Mouse (Mus musculus): ENCODE measurements around the gene Zfp536.
A peak's percentile ranks its signal among the peaks of the same experiment; 100 is the strongest.

The Zfp536 gene

GRCm38 (mm10) chr7:37773312-37773702, at the start of gene Zfp536:
Zfp536 (minus strand) TSS chr7:37773641.
- DNase-seq = peak; percentile 51 to 68

DNA sequence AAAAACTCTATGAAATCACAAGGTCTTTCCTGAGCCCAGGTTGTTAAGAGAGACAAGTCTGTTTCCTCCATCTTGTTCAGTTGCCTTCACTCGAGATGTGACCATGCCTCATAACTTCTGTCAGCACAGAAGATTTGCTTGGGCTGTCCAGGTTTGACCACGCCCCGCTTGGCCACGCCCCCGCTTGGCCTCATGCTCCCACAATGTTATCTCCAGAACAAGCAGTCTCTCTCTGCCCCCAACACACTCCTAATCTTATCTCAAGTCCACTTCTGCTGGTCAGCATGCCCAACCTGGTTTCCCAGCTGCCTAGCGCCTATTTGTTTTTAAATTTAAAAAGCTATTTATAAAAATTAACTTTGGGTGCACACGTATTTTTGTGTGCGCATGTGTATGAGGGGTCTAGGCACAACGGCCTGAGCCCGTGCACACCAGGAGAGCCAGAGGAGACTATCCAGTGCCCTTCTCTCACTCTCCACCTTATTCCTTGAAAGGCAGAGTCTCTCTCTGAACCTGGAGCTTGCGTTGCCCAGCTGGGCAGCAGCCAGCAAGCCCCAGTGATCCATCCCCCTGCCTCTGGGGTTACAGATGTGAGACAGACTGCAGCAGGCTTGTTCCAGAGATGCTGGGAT, 47.3 kb upstream of the Zfp536 start:
- no peak for DNase-seq

- DNase-seq = no peak
Measured at GRCm38 (mm10) chr7:37818631-37819340, 45.3 kb upstream of the Zfp536 start.

GRCm38 (mm10) chr7:37816901-37817300, 43.5 kb upstream of the Zfp536 start:
- DNase-seq = no peak

DNA sequence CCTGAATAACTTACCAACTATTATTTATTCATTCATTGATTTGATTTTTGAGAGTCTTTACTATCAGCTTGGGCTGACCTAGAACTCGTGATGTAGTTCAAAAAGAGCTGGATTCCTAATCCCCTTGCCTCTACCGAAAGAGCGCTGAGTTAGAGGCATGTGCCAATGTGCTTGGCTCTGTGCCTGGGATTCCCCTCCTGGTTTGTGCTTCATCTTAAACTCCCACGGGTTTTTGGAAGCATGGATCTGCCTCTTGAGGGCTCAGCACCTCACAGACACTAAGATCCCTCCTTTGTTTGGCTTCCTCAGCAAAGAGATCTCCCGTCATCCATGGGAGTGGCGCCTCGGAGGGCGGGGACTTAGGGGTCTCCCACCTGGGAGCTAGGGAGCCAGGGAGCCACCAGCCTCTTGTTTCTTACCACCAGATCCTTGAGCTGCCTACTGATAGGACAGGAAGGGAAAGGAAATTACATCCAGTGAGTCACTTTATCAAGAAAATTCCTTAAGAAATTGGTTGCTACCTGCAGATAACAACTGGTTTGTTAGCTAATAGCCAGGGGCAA, 41.5 kb upstream of the Zfp536 start:
- no peak for DNase-seq

DNA sequence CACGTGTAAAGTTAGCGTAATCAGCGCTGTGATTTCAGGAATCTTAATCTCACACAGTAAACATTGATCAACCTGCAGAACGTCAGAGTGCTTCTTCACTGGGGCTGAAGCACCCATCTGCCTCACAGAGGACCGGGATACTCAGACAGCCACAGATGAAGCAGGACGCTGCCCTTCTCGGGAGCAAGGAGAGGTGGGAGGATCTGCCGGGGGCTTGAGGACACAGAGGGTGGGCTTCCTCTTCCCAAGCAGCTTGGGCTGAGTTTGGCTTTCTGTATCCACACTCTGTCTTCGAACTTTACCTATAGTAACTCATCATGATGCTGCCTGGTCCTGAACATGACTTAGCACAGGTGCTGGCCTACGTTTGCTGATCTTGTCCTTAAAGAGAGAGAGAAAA, 40.2 kb upstream of the Zfp536 start:
- DNase-seq = no peak

DNA sequence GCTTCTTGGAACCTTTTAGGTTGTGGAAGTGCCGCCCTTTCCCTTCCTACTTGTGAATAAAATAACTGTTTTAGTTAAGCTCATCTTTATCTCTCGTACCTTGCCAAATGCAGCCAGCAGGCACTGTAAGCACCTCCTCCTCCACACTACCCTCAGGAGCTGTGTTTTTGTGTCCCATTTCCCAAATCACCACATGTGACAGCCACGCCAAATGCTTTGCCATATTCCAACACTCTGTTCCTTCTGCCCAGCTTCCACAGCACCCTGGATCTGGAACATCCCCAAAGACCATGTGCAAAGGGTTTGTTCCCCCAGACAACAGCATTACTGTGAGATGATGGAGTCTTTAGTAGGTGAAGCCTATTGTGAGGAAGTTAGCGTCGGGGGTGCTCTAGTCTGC, 36.5 kb upstream of the Zfp536 start:
- no peak for DNase-seq

GRCm38 (mm10) chr7:37809001-37809400, 35.6 kb upstream of the Zfp536 start:
- no peak for DNase-seq

DNA sequence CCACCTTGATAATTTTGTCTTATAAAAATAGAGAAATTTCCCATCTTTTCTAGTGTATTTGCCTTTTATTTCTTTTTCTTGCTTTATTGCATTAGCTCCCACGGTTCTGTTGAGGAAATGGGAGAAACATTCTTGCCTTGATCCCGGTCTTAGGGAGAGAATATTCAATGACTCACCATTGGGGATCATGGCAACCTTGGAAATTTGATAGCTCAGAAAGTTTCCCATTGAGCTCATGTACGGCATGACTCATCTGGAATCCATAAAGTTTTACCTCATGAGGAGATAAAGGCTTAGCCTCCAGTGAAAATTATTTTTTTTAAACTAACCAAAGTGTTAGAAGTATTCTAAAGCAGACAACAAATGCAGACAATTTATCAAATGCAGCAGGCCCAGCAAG, 27.7 kb upstream of the Zfp536 start:
- DNase-seq = no peak

DNA sequence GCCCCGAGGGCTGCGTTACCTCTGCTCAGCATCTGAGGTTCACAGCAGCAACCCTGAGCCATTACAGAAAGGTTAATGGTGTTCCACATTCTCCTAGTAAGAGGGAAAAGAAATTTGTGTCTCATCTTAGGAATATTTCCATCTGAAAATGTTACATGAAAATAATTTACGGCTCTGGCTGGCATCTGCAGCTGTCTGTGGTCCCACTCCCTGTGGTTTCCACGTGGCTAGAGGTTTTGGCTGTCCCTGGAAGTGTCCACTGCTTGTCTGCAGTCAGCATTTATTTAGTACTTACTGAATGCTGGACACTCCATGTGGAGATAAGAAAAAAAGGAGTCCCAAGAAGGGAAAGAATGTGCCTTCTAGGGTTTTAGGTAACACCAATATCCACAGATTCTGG, 15.3 kb upstream of the Zfp536 start:
- no peak for DNase-seq

DNA sequence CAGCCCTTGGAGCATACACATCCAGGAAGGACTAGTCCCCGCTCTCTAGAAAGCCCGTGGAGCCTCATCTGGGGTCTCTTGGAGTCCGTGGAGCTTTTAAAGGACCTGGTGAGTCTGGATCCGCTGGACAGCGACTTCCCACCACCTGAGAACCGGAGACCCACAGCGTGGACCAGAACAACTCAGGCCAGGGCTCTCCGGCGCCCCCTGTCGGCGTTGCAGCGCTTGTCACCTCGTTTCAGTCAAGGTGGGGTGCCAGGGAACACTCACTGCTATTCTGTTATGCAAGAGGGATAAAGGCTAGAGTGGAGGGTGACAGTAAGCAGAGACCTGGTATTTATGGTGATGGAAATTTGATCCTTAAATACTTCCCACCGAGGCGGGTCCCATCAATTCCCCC, 2.1 kb upstream of the Zfp536 start:
- peak; percentile 84 to 89 for DNase-seq

- DNase-seq = peak; percentile 23 to 40
Measured at GRCm38 (mm10) chr7:37774463-37774970, 1.1 kb upstream of the Zfp536 start.

GRCm38 (mm10) chr7:37773906-37774305, 465 bp upstream of the Zfp536 start:
- DNase-seq = no peak

DNA sequence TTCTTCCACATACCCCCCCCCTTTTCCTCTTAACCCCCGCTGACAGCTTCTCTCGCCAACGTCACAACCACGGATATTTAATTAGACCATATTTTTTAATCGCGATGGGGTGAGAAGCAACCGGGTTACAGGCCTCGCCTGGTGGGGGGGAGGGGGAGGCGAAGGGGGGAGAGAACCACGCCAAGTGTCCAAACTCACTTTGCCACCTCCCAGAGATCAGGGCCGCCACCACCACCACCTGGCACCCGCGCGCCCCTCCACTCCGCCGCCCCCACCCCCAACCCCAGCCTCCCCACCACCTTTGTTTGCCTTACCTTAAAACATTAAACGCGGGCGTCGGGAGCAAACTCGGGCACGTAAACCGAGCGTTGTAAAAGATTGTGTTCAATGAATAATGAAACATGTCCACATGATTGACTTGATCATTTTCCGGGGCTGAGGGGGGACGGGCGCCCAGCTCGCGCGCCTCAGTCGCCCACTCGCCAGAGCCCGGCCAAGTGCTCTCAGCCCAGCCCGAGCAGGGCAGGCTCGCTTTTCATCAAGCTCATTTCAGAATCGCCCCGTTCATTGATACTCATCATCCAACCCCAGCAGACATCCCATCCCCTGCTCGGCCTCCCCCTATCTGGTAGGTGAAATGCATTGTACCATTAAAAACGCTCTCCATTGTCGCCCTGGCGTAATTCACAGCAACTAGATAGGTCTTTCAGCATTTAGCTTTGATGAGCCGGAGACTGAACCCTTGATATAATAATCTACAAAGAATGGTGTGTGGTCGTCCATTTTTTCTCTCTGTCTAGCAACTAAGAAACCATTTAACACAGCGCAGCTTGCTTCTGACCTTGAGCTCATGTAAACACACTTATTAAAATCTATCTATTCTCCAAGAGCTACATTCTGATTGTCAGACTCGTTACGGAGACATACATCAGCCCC, 797 bp downstream of the Zfp536 start:
- DNase-seq = peak; percentile 64 to 72

DNA sequence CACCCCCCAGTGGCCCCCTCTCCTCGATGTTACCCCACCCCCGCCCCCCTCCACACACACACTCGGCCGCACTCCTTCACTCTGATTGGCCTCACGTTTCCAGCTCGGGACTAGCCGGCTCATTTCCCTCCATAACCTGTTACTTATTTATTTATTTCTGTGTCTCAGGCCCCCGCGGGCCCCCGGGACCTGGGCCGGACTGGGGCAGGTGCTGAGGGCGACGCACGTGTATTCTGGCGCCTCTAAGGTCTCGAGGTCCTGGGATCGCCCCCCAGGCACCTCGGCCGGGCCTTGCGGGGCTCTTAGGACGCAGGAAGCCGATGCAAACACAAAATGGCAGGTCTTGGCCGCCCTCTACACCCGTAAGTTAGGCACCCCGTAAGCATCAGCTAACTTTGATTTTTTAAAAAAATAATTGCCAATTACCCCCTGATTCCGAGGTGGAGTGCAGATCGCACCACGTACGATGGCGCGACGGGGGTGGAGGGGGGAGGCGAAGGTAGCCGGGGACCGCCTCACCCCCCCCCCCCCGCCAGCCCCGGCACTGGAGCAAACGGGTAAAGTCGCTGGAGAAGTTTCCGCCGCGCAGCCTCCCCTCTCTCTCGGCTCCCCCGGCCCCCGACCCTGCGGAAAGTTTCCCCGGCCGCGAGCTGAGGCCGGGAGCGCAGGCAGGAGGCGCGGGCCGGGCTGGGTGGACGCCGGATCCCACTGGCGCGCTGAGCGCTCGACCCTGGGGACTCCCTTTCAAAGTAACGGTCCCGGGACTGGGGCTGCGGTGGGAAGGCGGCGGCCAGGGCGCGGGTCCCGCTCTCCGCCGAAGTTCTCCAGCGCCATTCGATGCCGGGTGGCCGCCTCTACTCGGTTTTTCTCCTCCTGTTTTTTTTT, 1.7 kb downstream of the Zfp536 start:
- DNase-seq = peak; percentile 43 to 70

DNA sequence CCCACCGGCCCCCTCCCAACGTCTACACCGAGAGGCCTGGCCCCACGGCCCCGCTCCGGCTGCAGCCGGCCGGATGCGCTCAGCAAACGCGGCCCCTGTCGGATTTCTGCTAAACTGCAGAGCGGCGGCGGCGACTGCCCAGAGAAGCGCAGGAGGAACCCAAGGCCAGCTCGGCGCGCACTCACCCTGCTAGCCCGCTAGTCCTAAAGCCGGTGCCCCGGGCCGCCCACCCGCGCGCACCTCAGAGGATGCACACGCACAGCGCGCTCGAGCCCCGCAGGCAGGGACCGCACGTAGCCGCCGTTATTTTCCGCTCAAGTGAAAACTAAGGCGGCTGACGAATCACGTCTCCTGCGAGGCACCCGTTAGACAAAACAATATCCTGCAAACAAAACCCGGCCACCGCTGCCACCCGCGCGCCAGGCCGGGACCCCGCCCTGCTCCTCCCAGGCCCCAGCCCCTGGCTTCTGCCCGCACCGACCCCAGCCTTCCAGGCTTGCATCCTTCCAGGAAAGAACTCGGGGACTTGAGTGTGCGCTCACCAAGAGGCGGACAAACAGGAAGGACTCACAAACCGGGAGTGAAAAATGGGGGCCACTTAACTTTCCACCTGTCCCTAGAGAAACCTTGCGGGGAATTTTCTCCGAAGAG, 2.9 kb downstream of the Zfp536 start:
- DNase-seq = peak; percentile 90

GRCm38 (mm10) chr7:37769526-37770399, 3.7 kb downstream of the Zfp536 start:
- peak; percentile 32 to 47 for DNase-seq

DNA sequence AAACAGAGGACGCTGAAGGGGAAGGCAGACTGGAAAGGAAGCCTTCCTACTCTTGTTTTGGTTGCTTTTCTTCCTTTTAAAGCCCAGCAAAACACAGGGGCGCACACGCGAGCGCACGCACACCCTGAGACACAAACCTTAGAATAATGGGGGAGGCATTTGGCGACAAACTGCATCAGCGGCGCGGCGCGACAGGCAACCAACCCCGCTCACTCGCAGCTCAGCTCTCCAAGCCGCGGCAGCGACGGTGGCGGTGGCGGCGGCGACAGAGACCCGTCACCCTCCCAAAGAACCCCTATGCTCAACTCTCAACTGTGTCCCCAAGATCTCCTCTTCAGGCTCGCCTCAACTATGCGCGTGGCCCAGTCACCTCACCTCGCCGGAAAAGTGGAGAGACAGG, 4.4 kb downstream of the Zfp536 start:
- DNase-seq = peak; percentile 26 to 49

- no peak for DNase-seq
Measured at GRCm38 (mm10) chr7:37768310-37768940, 5.0 kb downstream of the Zfp536 start.

DNA sequence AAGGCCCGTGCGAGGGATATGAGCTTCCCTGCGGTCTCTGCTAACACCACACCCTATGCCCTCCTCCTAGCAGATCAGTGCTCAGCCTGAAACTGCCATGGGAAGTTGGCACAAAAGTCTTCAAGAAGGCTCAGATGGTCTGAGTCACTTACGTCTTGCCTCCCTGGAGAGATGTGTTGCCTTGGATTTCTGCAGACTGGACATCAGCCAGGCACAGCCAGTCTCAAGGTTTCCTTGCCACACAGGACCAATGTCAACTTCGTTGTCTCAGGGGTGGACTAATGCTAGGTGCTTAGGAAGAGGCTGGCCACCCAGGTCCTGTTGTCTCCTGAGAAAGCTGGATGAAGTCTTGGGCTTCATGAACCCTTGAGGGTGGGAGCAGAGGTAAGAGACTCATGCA, 14.6 kb downstream of the Zfp536 start:
- no peak for DNase-seq

Data from cerebellum, adult 18-20 months (tissue).